Mouse (Mus musculus): Measurements from ENCODE around the gene Frs2.

GRCm38 (mm10) chr10:117128693-117129092 lies 19.6 kb downstream of the Frs2 start:
- no peak for TF ChIP-seq CTCF (conservative IDR thresholded peaks at IDR 0.05; ENCODE audit: insufficient read depth, insufficient read length, low read depth, low read length)
- TF ChIP-seq POLR2A (IDR thresholded peaks at IDR 0.05; ENCODE audit: low read depth, low read length) = no peak

Measured in kidney, adult 2 months (tissue).